Mouse (Mus musculus) midbrain, embryonic 11.5 days (tissue): Measurements from ENCODE around the gene Olfr504. TPM values are rescaled to one million over a fixed set of nuclear protein-coding genes. Genes with fewer than 3 reads are reported as not detected.

Experiments
- polyA plus RNA-seq: library from polyadenylated mRNA; unstranded; fragments of >200 nt; fragmentation: Nextera tagmentation; extraction: Ambion mirVana; gene quantifications from 2 replicates; pipeline ENCODE4 v1.2.1, GENCODE M21; 2014

Olfr504 gene
- polyA plus RNA-seq, 1 experiment from 2014 or later: not detected

Other genes with a start within 250 kb of the Olfr504 start
- not detected in 2 replicates for gene Olfr492, start 242.1 kb downstream of the Olfr504 start, polyA plus RNA-seq
- gene Olfr493, start 218.8 kb downstream of the Olfr504 start, polyA plus RNA-seq: not detected in 2 replicates
- gene Olfr494, start 200.5 kb downstream of the Olfr504 start, polyA plus RNA-seq: not detected in 2 replicates
- not detected in 2 replicates for gene Olfr495, start 172.6 kb downstream of the Olfr504 start, polyA plus RNA-seq
- not detected in 2 replicates for gene Olfr497, start 145.4 kb downstream of the Olfr504 start, polyA plus RNA-seq
- gene Olfr498, start 100.5 kb downstream of the Olfr504 start, polyA plus RNA-seq: not detected in 2 replicates
- gene Olfr502, start 40.7 kb downstream of the Olfr504 start, polyA plus RNA-seq: not detected in 2 replicates
- gene Olfr503, start 21.3 kb downstream of the Olfr504 start, polyA plus RNA-seq: not detected in 2 replicates
- not detected in 2 replicates for gene Olfr506, start 45.0 kb upstream of the Olfr504 start, polyA plus RNA-seq
- gene Olfr507, start 56.0 kb upstream of the Olfr504 start, polyA plus RNA-seq: not detected in 2 replicates
- not detected in 2 replicates for gene Olfr508, start 64.2 kb upstream of the Olfr504 start, polyA plus RNA-seq
- not detected in 2 replicates for gene Olfr509, start 86.1 kb upstream of the Olfr504 start, polyA plus RNA-seq
- gene Olfr510, start 100.6 kb upstream of the Olfr504 start, polyA plus RNA-seq: not detected in 2 replicates
- not detected in 2 replicates for gene Olfr512, start 147.5 kb upstream of the Olfr504 start, polyA plus RNA-seq
- not detected in 2 replicates for gene Olfr513, start 185.2 kb upstream of the Olfr504 start, polyA plus RNA-seq